Mouse (Mus musculus) lung, postnatal 0 days (tissue): ENCODE measurements at regions not wholly inside any gene's neighbourhood (a gene's known extent, or its start where the extent isn't known, plus 50 kb on each side); places are given as distances from the start of the nearest gene placed in this dataset.

ENCODE experiments used
- ATAC-seq: fragments of 200-750 bp; cut with Nextera tagmentation; 2 replicates; pipeline ENCODE4 v1.8.0; 2017; ENCODE audit warnings: moderate library complexity
- DNase-seq: peaks from one replicate; pipeline ENCODE4 v3.0.0-alpha.2; 2016; ENCODE audit warnings: low spot score
- H3K27ac ChIP-seq: fragments of 300-500 bp; sonication (generic); 2 replicates; pipeline ENCODE4 v1.5.1; 2014; ENCODE audit warnings: antibody characterized with exemption, mild to moderate bottlenecking, low read length, mixed read lengths
- H3K27me3 ChIP-seq: fragments of 300-500 bp; sonication (generic); replicated peaks from 2 replicates; pipeline ENCODE4 v1.6.1; 2014; ENCODE audit warnings: low read length, mixed read lengths; ENCODE audit not compliant: insufficient read depth
- H3K36me3 ChIP-seq: fragments of 300-500 bp; sonication (generic); 2 replicates; pipeline ENCODE4 v1.6.1; 2014; ENCODE audit warnings: low read length, mixed read lengths; ENCODE audit not compliant: insufficient read depth
- H3K4me1 ChIP-seq: fragments of 300-500 bp; sonication (generic); 2 replicates; pipeline ENCODE4 v1.6.1; 2014; ENCODE audit warnings: antibody characterized with exemption, low read depth, low read length, mixed read lengths; ENCODE audit not compliant: insufficient read depth
- H3K4me2 ChIP-seq: fragments of 300-500 bp; sonication (generic); replicated peaks from 2 replicates; pipeline ENCODE4 v1.6.1; 2014; ENCODE audit warnings: low read depth, mild to moderate bottlenecking, low read length, moderate library complexity, mixed read lengths
- H3K4me3 ChIP-seq: fragments of 300-500 bp; sonication (generic); 2 replicates; pipeline ENCODE4 v1.5.1; 2014; ENCODE audit warnings: low read depth, low read length
- H3K9ac ChIP-seq: fragments of 300-500 bp; sonication (generic); replicated peaks from 2 replicates; pipeline ENCODE4 v1.6.1; 2014; ENCODE audit warnings: low read depth, mild to moderate bottlenecking
- H3K9me3 ChIP-seq: fragments of 300-500 bp; sonication (generic); 2 replicates; pipeline ENCODE4 v1.6.1; 2016; ENCODE audit warnings: low read length, mixed read lengths
- CTCF ChIP-seq: IDR thresholded peaks from 2 replicates; pipeline ENCODE4 v1.5.1; 2016; ENCODE audit warnings: antibody characterized with exemption, mild to moderate bottlenecking
- EP300 ChIP-seq: IDR thresholded peaks from 2 replicates; pipeline ENCODE4 v1.6.1; 2016; ENCODE audit warnings: antibody characterized with exemption, mild to moderate bottlenecking, control low read depth
- WGBS: fragments of 180-500 bp; shearing (Covaris S2); extraction: QIAGEN DNeasy Blood & Tissue Kit; methylation state at CpG from one replicate; pipeline ENCODE4 v1.1.7; 2014; 5-methylcytosine and 5-hydroxymethylcytosine counted together

GRCm38 (mm10) chr4:12659084-12659483 is 487.3 kb upstream of the Fam92a start:
- DNase-seq (no peak), ATAC-seq (no peak)
- Histone ChIP-seq H3K9ac (no peak overlapping the region), H3K9me3 (no peaks in the 10 kb centered on the region), H3K4me1 (0 out of 2 replicates have a peak, but pooled peaks cover 2% of the 10 kb centered on the region), H3K36me3 (no peaks in the 10 kb centered on the region), H3K27ac (no peak overlapping the region), H3K27me3 (no peaks in the 10 kb centered on the region), H3K4me2 (no peak overlapping the region), H3K4me3 (no peak overlapping the region)
- WGBS: 79% methylated on average over 1 of the region's 1 CpGs
- TF ChIP-seq CTCF (no peak), EP300 (no peak)

GRCm38 (mm10) chr4:12658594-12658993 is 486.8 kb upstream of the Fam92a start:
- 51% methylated on average over 6 of the region's 6 CpGs for WGBS
- 0 out of 2 replicates have a peak, but pooled peaks cover 2% of the 10 kb centered on the region for H3K4me1 ChIP-seq
- DNase-seq: no peak
- no peak overlapping the region for H3K4me3 ChIP-seq
- H3K4me2 ChIP-seq: no peak overlapping the region
- no peak for ATAC-seq
- TF ChIP-seq EP300 (no peak), CTCF (no peak)
- H3K9ac ChIP-seq: no peak overlapping the region
- no peak overlapping the region for H3K27ac ChIP-seq
- H3K36me3 ChIP-seq: no peaks in the 10 kb centered on the region
- no peaks in the 10 kb centered on the region for H3K27me3 ChIP-seq
- no peaks in the 10 kb centered on the region for H3K9me3 ChIP-seq

GRCm38 (mm10) chr4:12657820-12658219 is 486.0 kb upstream of the Fam92a start:
- Histone ChIP-seq H3K4me1 (0 out of 2 replicates have a peak, but pooled peaks cover 2% of the 10 kb centered on the region), H3K36me3 (no peaks in the 10 kb centered on the region), H3K9ac (no peak overlapping the region), H3K27me3 (no peaks in the 10 kb centered on the region), H3K9me3 (no peaks in the 10 kb centered on the region), H3K4me3 (no peak overlapping the region), H3K4me2 (no peak overlapping the region), H3K27ac (no peak overlapping the region)
- WGBS: 93% methylated on average over 1 of the region's 1 CpGs
- DNase-seq (no peak), ATAC-seq (no peak)
- TF ChIP-seq CTCF (no peak), EP300 (no peak)

- 0 out of 2 replicates have a peak, but pooled peaks cover 2% of the 10 kb centered on the region for H3K4me1 ChIP-seq
- ATAC-seq (peak; percentile 49), DNase-seq (peak; percentile 6)
- no peaks in the 10 kb centered on the region for H3K27me3 ChIP-seq
- WGBS: 74% methylated on average over 6 of the region's 6 CpGs
- no peak for TF ChIP-seq CTCF
- no peak for TF ChIP-seq EP300
- no peak overlapping the region for H3K9ac ChIP-seq
- H3K36me3 ChIP-seq: no peaks in the 10 kb centered on the region
- H3K27ac ChIP-seq: no peak overlapping the region
- H3K4me2 ChIP-seq: no peak overlapping the region
- no peaks in the 10 kb centered on the region for H3K9me3 ChIP-seq
- H3K4me3 ChIP-seq: no peak overlapping the region
These were observed 485.2 kb upstream of the Fam92a start for GRCm38 (mm10) chr4:12656924-12657603.

- Histone ChIP-seq H3K4me3 (peak overlapping the region; percentile 19; the same call in 1 of the 2 replicates), H3K36me3 (no peaks in the 10 kb centered on the region), H3K27ac (no peak overlapping the region), H3K4me1 (0 out of 2 replicates have a peak, but pooled peaks cover 2% of the 10 kb centered on the region), H3K27me3 (no peaks in the 10 kb centered on the region), H3K4me2 (peak overlapping the region; percentile 40), H3K9me3 (no peaks in the 10 kb centered on the region), H3K9ac (no peak overlapping the region)
- WGBS: 14% methylated on average over 13 of the region's 13 CpGs
- DNase-seq (peak; percentile 36), ATAC-seq (peak; percentile 75)
- peak; percentile 82 for TF ChIP-seq EP300
- TF ChIP-seq CTCF: no peak
These were observed 483.8 kb upstream of the Fam92a start for GRCm38 (mm10) chr4:12655457-12656228.

GRCm38 (mm10) chr4:12654568-12655456 is 483.0 kb upstream of the Fam92a start:
- no peak overlapping the region for H3K9ac ChIP-seq
- DNase-seq (no peak), ATAC-seq (no peak)
- H3K27me3 ChIP-seq: no peaks in the 10 kb centered on the region
- no peaks in the 10 kb centered on the region for H3K9me3 ChIP-seq
- H3K36me3 ChIP-seq: no peaks in the 10 kb centered on the region
- H3K27ac ChIP-seq: no peak overlapping the region
- peak overlapping the region; percentile 40 for H3K4me2 ChIP-seq
- 0 out of 2 replicates have a peak, but pooled peaks cover 2% of the 10 kb centered on the region for H3K4me1 ChIP-seq
- TF ChIP-seq EP300 (no peak), CTCF (no peak)
- WGBS: 32% methylated on average over 12 of the region's 12 CpGs
- H3K4me3 ChIP-seq: peak overlapping the region; percentile 19; the same call in 1 of the 2 replicates
